Mouse (Mus musculus) cortical plate, adult 2 months (tissue): ENCODE data around the gene Ifnar2.

Experiments
- CTCF ChIP-seq: fragments of 200-500 bp; IDR thresholded peaks from 2 replicates; pipeline ENCODE4 v1.5.1; 2011; ENCODE audit warnings: mild to moderate bottlenecking, control low read depth, low read length; ENCODE audit not compliant: insufficient read depth; ENCODE audit errors: extremely low read depth
- POLR2A ChIP-seq: fragments of 200-500 bp; IDR thresholded peaks from 2 replicates; pipeline ENCODE4 v1.6.1; 2011; ENCODE audit warnings: mild to moderate bottlenecking, low read length, control low read depth; ENCODE audit not compliant: insufficient read depth; ENCODE audit errors: extremely low read depth

DNA sequence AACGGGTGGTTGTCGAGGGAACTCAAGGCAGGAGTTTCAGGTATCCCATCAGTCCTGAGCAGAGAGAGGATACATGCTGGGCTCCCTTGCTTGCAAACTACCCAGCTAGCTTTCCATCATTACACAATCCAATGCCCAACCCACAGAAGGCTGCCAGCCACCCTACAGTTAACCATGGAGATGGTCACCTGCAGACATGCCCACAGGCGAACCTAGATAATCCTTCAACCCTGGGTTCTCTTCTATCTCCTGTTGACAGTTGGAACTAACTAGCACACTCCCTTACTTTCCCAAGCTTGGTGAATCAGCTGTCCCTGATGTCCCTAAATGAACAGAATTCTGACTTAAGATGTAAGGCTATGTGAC is 14.5 kb downstream of the Ifnar2 start:
- TF ChIP-seq CTCF (no peak), POLR2A (no peak)
